Mouse (Mus musculus): ENCODE measurements around the gene Col18a1. TPM values are rescaled to one million over a fixed set of nuclear protein-coding genes. Genes with fewer than 3 reads are reported as not detected.
A peak's percentile ranks its signal among the peaks of the same experiment; 100 is the strongest.

Col18a1 gene
- total RNA-seq, 1 experiment: 414 TPM

GRCm38 (mm10) chr10:77133951-77134806 is 32.2 kb downstream of the Col18a1 start:
- DNase-seq (ENCODE audit: low read depth, low spot score): no peak
- H3K4me3 ChIP-seq (ENCODE audit: insufficient read depth in 1 of 2, low read depth in 1 of 2, low read length in 2 of 2, poor library complexity in 1 of 2, severe bottlenecking in 1 of 2): no peak overlapping the region
- H3K4me1 ChIP-seq (ENCODE audit: control insufficient read depth in 2 of 2, insufficient read depth in 2 of 2, low read length in 2 of 2, poor library complexity in 1 of 2): peaks cover 4 to 64% of the 10 kb centered on the region in 2 experiments
- H3K9ac ChIP-seq (ENCODE audit: insufficient read depth, low read depth, low read length, poor library complexity, severe bottlenecking): peak overlapping the region; percentile 59; the same call in 1 of the 2 replicates
- no peak for TF ChIP-seq CHD2 (IDR thresholded peaks at IDR 0.05; ENCODE audit: low read depth, low read length)
- peak; percentile 97 for TF ChIP-seq MAFK (IDR thresholded peaks at IDR 0.05; ENCODE audit: insufficient read depth, low read depth, low read length)
- in situ Hi-C loops (cut with MboI; ENCODE audit: low sequenced_read_pairs in 2 of 2, unreplicated experiment in 2 of 2): loop anchor here (5.0 to 10.0 kb wide), 2 partner anchors 118 to 121 kb away; partner anchors contain the start of gene Pofut2 (in 1 of the 2)
- no peaks in the 10 kb centered on the region for H3K9me3 ChIP-seq (ENCODE audit: control insufficient read depth, insufficient read depth, low read depth, low read length)
- H3K27ac ChIP-seq (ENCODE audit: insufficient read depth, low read depth, low read length, poor library complexity, severe bottlenecking): peak overlapping the region; percentile 71; the same call in 1 of the 2 replicates
- peaks cover 10% of the 10 kb centered on the region; the same call in 1 of the 2 replicates for H3K36me3 ChIP-seq (ENCODE audit: control insufficient read depth, insufficient read depth, low read length, poor library complexity, severe bottlenecking)

DNA sequence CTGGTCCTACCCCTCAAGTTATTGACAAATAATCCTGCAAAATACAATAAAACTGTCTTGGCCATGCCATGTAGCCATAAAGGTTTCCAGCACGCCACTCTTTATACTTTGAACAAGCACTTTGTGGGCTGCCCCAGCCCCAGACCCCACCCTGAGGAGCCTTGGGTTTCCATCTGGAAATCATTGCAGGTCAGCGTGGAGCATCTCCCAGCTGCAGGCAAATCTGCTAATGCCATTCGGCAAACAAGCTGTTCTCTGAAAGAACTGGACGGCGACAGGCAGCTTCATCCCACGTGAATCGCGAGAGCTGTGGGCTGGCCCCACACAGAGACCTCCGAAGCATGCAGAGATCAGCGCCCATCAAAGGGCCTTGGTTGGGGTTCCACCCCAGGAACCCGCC is 34.2 kb downstream of the Col18a1 start:
- H3K4me1 ChIP-seq (ENCODE audit: control insufficient read depth in 2 of 2, insufficient read depth in 2 of 2, low read length in 2 of 2, poor library complexity in 1 of 2): peaks cover 0 to 59% of the 10 kb centered on the region in 2 experiments; a peak in 3 of 4 replicates
- H3K36me3 ChIP-seq (ENCODE audit: control insufficient read depth, insufficient read depth, low read length, poor library complexity, severe bottlenecking): peaks cover 7% of the 10 kb centered on the region; the same call in 1 of the 2 replicates
- peak overlapping the region in 1 of 2 experiments; percentile 27; a peak in 1 of 4 replicates for H3K4me3 ChIP-seq (ENCODE audit: insufficient read depth in 1 of 2, low read depth in 1 of 2, low read length in 2 of 2, poor library complexity in 1 of 2, severe bottlenecking in 1 of 2)
- H3K9ac ChIP-seq (ENCODE audit: insufficient read depth, low read depth, low read length, poor library complexity, severe bottlenecking): peak overlapping the region; percentile 27; the same call in 1 of the 2 replicates
- H3K27ac ChIP-seq (ENCODE audit: insufficient read depth, low read depth, low read length, poor library complexity, severe bottlenecking): peak overlapping the region; percentile 94
- TF ChIP-seq CHD2 (IDR thresholded peaks at IDR 0.05; ENCODE audit: low read depth, low read length) (no peak), ZC3H11A (IDR thresholded peaks at IDR 0.05; ENCODE audit: borderline replicate concordance, low read depth, low read length) (no peak), ZNF384 (IDR thresholded peaks at IDR 0.05; ENCODE audit: low read depth, low read length) (no peak), HCFC1 (IDR thresholded peaks at IDR 0.05; ENCODE audit: borderline replicate concordance, insufficient read depth, low read length) (no peak), MAFK (IDR thresholded peaks at IDR 0.05; ENCODE audit: insufficient read depth, low read depth, low read length) (no peak)
- H3K9me3 ChIP-seq (ENCODE audit: control insufficient read depth, insufficient read depth, low read depth, low read length): no peaks in the 10 kb centered on the region
- no peak for DNase-seq (ENCODE audit: low read depth, low spot score)
- in situ Hi-C loops (cut with MboI; ENCODE audit: low sequenced_read_pairs in 2 of 2, unreplicated experiment in 2 of 2): loop anchor here (5.0 to 10.0 kb wide), 2 partner anchors 120 to 123 kb away; partner anchors contain the start of gene Pofut2 (in 1 of the 2)

GRCm38 (mm10) chr10:77131536-77131935 is 34.8 kb downstream of the Col18a1 start:
- in situ Hi-C loops (cut with MboI; ENCODE audit: low sequenced_read_pairs in 2 of 2, unreplicated experiment in 2 of 2): loop anchor here (5.0 to 10.0 kb wide), 2 partner anchors 121 to 123 kb away; partner anchors contain the start of gene Pofut2 (in 1 of the 2)
- DNase-seq (ENCODE audit: low read depth, low spot score): no peak
- Histone ChIP-seq H3K4me3 (ENCODE audit: insufficient read depth in 1 of 2, low read depth in 1 of 2, low read length in 2 of 2, poor library complexity in 1 of 2, severe bottlenecking in 1 of 2) (peak overlapping the region in 1 of 2 experiments; percentile 21; a peak in 1 of 4 replicates), H3K4me1 (ENCODE audit: control insufficient read depth in 2 of 2, insufficient read depth in 2 of 2, low read length in 2 of 2, poor library complexity in 1 of 2) (peaks cover under 1 to 56% of the 10 kb centered on the region in 2 experiments; a peak in 3 of 4 replicates), H3K9ac (ENCODE audit: insufficient read depth, low read depth, low read length, poor library complexity, severe bottlenecking) (peak overlapping the region; percentile 38; the same call in 1 of the 2 replicates), H3K9me3 (ENCODE audit: control insufficient read depth, insufficient read depth, low read depth, low read length) (no peaks in the 10 kb centered on the region), H3K36me3 (ENCODE audit: control insufficient read depth, insufficient read depth, low read length, poor library complexity, severe bottlenecking) (peaks cover under 1% of the 10 kb centered on the region; the same call in 1 of the 2 replicates), H3K27ac (ENCODE audit: insufficient read depth, low read depth, low read length, poor library complexity, severe bottlenecking) (peak overlapping the region; percentile 94)
- TF ChIP-seq ZNF384 (IDR thresholded peaks at IDR 0.05; ENCODE audit: low read depth, low read length) (no peak), CHD2 (IDR thresholded peaks at IDR 0.05; ENCODE audit: low read depth, low read length) (no peak), ZC3H11A (IDR thresholded peaks at IDR 0.05; ENCODE audit: borderline replicate concordance, low read depth, low read length) (no peak), MAFK (IDR thresholded peaks at IDR 0.05; ENCODE audit: insufficient read depth, low read depth, low read length) (no peak), HCFC1 (IDR thresholded peaks at IDR 0.05; ENCODE audit: borderline replicate concordance, insufficient read depth, low read length) (no peak)

DNA sequence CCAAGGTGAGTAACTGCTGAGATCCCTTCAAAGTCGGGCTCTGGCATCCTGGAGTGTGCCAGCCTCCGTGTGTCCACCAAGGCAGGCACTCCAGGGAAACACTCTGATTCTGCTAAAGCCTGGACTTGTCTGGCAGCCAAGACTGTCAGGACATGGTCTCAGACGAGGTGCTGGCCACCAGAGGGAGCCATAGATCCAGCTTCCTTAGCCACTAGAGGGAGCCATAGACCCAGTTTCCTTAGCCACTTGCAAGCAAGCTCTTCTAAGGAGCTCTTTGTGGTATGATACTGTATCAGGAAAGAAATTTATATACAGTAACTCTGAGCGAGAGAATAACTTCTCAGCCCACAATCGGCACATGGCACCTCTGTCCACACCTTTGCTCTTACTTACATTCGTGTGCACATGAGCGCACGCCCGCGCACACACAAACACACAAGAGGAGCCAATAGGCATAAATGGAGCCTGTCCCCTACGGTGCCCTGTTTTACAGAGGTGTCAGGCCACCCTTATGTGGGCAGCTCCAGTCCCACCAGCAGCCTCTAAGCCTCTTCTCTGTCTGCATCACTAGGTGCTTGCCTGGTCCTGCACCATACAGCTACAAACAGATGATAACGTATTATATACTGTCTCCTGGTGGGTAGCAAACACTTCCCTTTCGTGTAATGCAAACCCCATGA is 35.6 kb downstream of the Col18a1 start:
- Histone ChIP-seq H3K36me3 (ENCODE audit: control insufficient read depth, insufficient read depth, low read length, poor library complexity, severe bottlenecking) (peaks cover 2% of the 10 kb centered on the region; the same call in 1 of the 2 replicates), H3K27ac (ENCODE audit: insufficient read depth, low read depth, low read length, poor library complexity, severe bottlenecking) (peak overlapping the region; percentile 94), H3K4me1 (ENCODE audit: control insufficient read depth in 2 of 2, insufficient read depth in 2 of 2, low read length in 2 of 2, poor library complexity in 1 of 2) (peaks cover 2 to 55% of the 10 kb centered on the region in 2 experiments; a peak in 3 of 4 replicates), H3K4me3 (ENCODE audit: insufficient read depth in 1 of 2, low read depth in 1 of 2, low read length in 2 of 2, poor library complexity in 1 of 2, severe bottlenecking in 1 of 2) (peak overlapping the region in 1 of 2 experiments; percentile 21; a peak in 1 of 4 replicates), H3K9ac (ENCODE audit: insufficient read depth, low read depth, low read length, poor library complexity, severe bottlenecking) (peak overlapping the region; percentile 38; the same call in 1 of the 2 replicates), H3K9me3 (ENCODE audit: control insufficient read depth, insufficient read depth, low read depth, low read length) (no peaks in the 10 kb centered on the region)
- TF ChIP-seq ZNF384 (IDR thresholded peaks at IDR 0.05; ENCODE audit: low read depth, low read length) (peak; percentile 65), HCFC1 (IDR thresholded peaks at IDR 0.05; ENCODE audit: borderline replicate concordance, insufficient read depth, low read length) (no peak), CHD2 (IDR thresholded peaks at IDR 0.05; ENCODE audit: low read depth, low read length) (no peak), ZC3H11A (IDR thresholded peaks at IDR 0.05; ENCODE audit: borderline replicate concordance, low read depth, low read length) (peak; percentile 97), MAFK (IDR thresholded peaks at IDR 0.05; ENCODE audit: insufficient read depth, low read depth, low read length) (no peak)
- peak; percentile 90 for DNase-seq (ENCODE audit: low read depth, low spot score)
- in situ Hi-C loops (cut with MboI; ENCODE audit: low sequenced_read_pairs in 2 of 2, unreplicated experiment in 2 of 2): loop anchor here (5.0 to 10.0 kb wide), 2 partner anchors 122 to 124 kb away; partner anchors contain the start of gene Pofut2 (in 1 of the 2)

Measured in ES-E14 (cell line).